Mouse (Mus musculus): Measurements from ENCODE around the gene Rassf4.

GRCm38 (mm10) chr6:116671031-116671430, 2.7 kb downstream of the Rassf4 start:
- TF ChIP-seq CTCF (conservative IDR thresholded peaks at IDR 0.05; ENCODE audit: low read length), result no peak
- TF ChIP-seq POU5F1 (IDR thresholded peaks at IDR 0.05; ENCODE audit: borderline replicate concordance, low read length), result no peak
